Mouse (Mus musculus) G1E (cell line): Measurements from ENCODE around the gene Six2.

Experiments used
- CTCF ChIP-seq: IDR thresholded peaks from 2 replicates; pipeline ENCODE4 v1.5.1; 2012; ENCODE audit warnings: low read depth, low read length, inconsistent platforms, mixed read lengths
- GATA1 ChIP-seq: IDR thresholded peaks from 2 replicates; pipeline ENCODE4 v1.6.1; 2012; ENCODE audit warnings: borderline replicate concordance, low read length, inconsistent platforms, mixed read lengths
- GATA2 ChIP-seq: IDR thresholded peaks from 2 replicates; pipeline ENCODE4 v1.6.1; 2012; ENCODE audit warnings: low read depth, low read length, inconsistent platforms, borderline replicate concordance
- POLR2AphosphoS5 ChIP-seq: IDR thresholded peaks from 2 replicates; pipeline ENCODE4 v1.6.1; 2012; ENCODE audit warnings: low read depth, low read length, inconsistent platforms; ENCODE audit not compliant: insufficient replicate concordance
- TAL1 ChIP-seq: conservative IDR thresholded peaks from 2 replicates; pipeline ENCODE4 v1.6.1; 2012; ENCODE audit warnings: low read depth, low read length, inconsistent platforms, mixed read lengths

DNA sequence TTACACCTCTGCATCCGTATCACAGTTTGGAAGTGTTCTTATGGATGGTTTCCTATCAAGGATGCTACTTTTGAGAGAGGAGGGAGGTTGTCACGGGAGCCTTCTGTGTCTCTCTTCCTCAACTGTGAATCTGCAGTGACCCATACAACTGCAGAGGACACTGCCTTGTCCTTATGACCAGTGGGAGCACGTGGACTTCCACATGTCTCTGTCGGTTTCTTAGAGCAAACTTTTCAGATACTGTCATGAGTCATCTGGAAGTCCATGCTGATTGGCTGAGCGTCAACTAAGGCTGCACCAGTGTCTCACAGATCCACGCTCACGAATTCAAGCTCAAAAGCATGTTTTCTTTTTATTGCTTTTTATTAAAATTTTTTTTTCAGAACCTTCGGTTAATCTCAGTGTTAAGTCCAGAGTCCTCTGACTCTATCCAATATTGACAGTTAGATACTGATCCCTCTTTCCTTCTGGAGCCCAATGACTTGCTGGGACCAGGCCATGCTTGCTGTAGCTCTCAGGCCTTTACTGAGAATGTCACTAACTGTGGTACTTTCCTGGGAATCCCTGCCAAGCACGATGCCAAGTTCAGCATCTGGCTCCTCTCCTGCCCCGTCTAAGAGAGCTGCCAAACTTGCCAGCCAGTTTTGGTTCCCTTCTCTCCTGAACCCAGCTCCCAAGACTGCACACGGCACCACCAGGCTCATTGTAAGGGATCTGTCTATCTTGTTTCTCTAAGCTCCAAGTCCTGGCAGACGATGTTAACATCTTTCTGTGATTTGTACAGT lies 42.3 kb upstream of the Six2 start:
- no peak for TF ChIP-seq CTCF
- no peak for TF ChIP-seq GATA2
- no peak for TF ChIP-seq GATA1
- no peak for TF ChIP-seq TAL1
- TF ChIP-seq POLR2AphosphoS5: no peak
